Mouse (Mus musculus) adrenal gland, adult 2 months (tissue): ENCODE results near the gene Car10. TPM values are rescaled to one million over a fixed set of nuclear protein-coding genes. Genes with fewer than 3 reads are reported as not detected.

Source experiments
- DNase-seq: peaks from one replicate; pipeline ENCODE4 v3.0.0; 2021
- long read RNA-seq: library from polyadenylated mRNA; stranded (forward); transcript quantifications from one replicate; pipeline ENCODE4 v2.0.0, GENCODE M21; 2021
- polyA plus RNA-seq: library from polyadenylated mRNA; depleted of rRNA; stranded (reverse); fragments of >200 nt; gene quantifications from 2 replicates; pipeline ENCODE4 v1.2.3, GENCODE M21; 2012; rRNA removed
- total RNA-seq, 2 experiments: library from RNA; stranded (reverse); gene quantifications; 2 replicates each; pipeline ENCODE4 v1.2.3; 2021

Car10 gene
- total RNA-seq (under 1 TPM in 1 of 2 experiments, not detected in 1; 0.14 TPM), polyA plus RNA-seq (0.07 TPM in 1 of 2 replicates, not detected in the other)
- long read RNA-seq, result 0 reads

GRCm38 (mm10) chr11:93097941-93098828 is at the start of gene Car10:
TSS of gene Car10 (plus strand) at chr11:93098028.
- DNase-seq, result no peak

DNA sequence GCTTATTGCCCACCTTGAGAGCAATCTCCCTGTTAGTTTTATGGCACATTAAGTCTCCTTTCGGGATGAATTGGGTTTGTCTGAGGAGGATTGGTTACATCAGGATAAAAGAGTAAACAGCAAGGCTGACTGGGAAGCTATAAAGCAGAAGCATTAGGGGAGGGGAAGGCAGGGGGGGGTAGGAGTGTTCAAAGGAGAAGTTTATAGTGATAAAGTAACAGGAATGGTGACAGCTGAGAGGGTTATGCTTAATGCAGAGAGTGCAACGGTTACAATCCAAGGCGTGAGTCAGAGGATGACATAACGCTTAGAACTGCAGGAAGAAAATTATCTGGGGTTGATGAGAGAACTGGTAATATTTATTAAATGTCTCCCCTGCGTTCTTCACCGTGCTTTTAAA is 32.8 kb upstream of the Car10 start:
- no peak for DNase-seq

- DNase-seq, result no peak
Measured at GRCm38 (mm10) chr11:93065656-93066181, 32.1 kb upstream of the Car10 start.

DNA sequence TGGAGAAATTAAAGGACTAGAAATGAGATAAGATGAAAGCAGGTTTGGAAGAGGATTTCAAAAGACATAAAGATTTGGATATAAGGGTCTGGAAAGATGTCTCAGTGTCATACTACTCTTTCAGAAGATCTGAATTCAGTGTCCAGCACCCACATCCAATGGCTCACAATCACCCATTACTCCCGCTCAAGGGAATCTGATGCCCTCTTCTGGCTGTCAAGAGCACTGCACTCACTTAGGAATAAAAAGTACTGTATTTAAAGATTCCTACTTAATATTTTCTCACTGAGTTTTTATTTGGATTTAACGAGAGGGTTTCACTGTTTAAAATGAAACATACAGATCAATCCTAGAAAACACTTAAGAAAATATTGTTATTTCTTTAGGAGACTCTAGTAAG is 2.2 kb upstream of the Car10 start:
- DNase-seq, result no peak

GRCm38 (mm10) chr11:93097001-93097400 is 827 bp upstream of the Car10 start:
- DNase-seq, result peak; percentile 24

- DNase-seq, result no peak
Measured at GRCm38 (mm10) chr11:93097431-93097851, 387 bp upstream of the Car10 start.

- DNase-seq, result no peak
Measured at GRCm38 (mm10) chr11:93098933-93099381, 1.1 kb downstream of the Car10 start.

DNA sequence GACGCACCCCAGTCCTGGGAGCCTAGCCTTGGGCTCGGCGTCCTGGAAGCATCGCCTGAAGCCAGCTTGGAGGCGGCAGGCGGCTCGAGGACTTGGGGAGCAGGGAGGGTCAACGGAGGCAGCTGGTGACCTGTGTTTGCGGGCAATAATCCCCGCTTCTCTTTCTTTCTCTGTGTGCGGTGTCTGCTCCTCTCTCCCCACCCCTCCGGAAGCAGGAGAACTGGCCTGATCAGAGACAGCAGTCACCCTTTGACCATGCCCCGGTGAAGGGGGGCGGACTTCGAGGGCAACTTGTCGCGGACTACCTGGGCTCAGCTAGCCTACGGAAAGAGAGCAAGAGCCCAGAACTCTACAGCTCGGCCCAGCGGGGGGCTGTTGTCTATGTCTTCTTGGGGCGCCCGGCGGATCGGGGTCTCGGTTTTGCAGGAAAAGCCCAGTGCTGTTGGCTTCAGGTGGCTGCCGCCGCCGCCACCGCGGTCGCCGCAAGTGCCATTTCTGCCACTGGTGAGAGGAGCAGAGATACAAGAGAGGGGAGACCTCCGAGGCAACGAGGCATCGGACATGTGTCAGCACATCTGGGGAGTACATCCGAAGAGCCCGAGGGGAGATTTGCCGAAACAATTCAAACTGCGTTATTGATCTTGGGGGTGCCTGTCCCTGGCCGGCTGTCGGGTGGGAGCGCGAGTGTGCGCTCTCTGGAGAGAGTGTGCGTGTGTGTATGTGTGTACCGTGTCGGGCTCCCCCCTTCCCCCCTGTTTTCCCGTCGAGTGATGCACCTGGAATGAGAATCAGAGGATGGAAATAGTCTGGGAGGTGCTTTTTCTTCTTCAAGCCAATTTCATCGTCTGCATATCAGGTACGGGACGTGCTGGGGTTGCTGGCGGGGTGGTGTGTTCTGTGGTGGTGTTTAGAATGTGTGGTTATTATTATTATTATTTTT is 1.9 kb downstream of the Car10 start:
- no peak for DNase-seq

- DNase-seq, result no peak
Measured at GRCm38 (mm10) chr11:93100606-93101005, 2.8 kb downstream of the Car10 start.

GRCm38 (mm10) chr11:93101106-93101505 is 3.3 kb downstream of the Car10 start:
- no peak for DNase-seq

DNA sequence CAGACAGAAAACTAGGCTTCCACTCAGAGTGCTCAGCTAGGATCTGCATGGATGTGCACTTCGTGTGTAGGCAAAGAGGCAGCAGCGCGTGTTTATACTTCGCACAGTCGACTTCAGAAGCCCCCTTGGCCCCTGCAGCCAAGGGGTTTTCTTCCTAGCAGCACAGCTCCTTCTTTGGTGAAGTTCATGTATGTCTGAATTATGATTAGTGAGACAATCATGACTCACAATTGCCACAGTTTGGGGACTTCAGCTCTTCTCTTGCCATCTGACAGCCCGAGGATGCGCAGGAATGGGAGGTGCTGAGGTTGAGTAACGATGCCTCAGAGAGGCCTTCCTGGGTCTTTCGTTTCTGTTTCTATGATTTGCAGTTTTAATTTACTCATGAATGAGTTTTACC is 4.5 kb downstream of the Car10 start:
- no peak for DNase-seq

- DNase-seq, result no peak
Measured at GRCm38 (mm10) chr11:93103101-93103815, 5.4 kb downstream of the Car10 start.

GRCm38 (mm10) chr11:93109451-93109850 is 11.6 kb downstream of the Car10 start:
- no peak for DNase-seq

GRCm38 (mm10) chr11:93120766-93121415 is 23.1 kb downstream of the Car10 start:
- DNase-seq, result no peak

DNA sequence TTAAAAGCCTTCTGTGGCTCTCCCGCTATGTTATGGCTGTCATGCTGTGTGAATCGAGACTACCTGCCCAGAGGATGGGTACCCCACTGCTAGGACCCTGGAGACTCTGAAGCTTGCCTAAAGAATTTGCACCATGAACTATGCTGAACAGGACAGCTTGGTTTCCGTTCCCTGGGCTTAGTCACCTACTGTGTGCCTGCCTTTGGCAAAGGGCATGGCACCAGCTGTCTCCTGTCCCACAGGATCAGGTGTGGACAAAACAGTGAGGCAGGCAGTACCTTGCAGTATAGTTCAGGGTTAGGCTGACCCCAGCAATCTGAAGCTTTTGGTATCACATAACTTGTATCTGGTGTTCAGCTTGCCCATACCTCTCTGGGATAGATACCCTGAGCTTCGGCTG is 25.9 kb downstream of the Car10 start:
- DNase-seq, result no peak

- DNase-seq, result peak; percentile 53
Measured at GRCm38 (mm10) chr11:93126466-93126865, 28.6 kb downstream of the Car10 start.

- no peak for DNase-seq
Measured at GRCm38 (mm10) chr11:93128481-93128880, 30.7 kb downstream of the Car10 start.

DNA sequence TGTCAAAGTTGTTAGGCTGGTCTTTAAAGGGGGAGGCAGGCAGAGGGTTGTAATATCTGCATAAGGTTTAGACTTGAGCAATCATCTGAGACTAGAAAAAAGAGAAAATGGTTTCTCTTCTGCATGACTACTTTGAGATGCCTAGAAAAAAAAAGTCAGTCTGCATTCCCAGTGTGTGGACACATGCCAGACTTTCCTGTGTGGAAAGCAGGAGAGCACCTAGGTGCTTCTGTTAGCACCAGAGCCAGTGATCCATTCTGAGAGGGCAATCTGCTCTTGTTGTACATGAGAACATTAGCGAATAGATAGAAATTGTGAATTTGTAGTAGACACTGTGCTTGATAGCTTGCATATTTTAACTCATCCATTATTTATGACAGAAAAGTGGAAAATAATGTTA is 40.0 kb downstream of the Car10 start:
- DNase-seq, result no peak

DNA sequence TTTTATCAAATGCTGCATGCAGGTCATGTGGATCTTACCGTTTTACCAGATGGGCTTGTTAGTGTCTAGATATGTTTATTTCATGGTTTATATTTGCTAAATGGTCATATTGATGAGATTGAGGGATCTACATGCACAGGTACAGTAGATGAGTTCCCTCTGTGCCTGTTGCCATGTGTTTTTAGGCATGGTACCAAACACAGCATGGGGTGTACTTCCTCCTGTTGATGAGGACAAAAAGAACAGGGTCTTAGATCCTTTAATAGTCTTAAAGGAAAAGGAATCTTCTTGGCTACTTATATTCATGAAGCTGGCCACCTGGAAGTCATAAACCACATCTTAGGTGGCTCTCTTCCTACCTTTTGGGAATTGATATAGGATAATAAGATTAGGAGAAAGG is 43.9 kb downstream of the Car10 start:
- DNase-seq, result no peak

DNA sequence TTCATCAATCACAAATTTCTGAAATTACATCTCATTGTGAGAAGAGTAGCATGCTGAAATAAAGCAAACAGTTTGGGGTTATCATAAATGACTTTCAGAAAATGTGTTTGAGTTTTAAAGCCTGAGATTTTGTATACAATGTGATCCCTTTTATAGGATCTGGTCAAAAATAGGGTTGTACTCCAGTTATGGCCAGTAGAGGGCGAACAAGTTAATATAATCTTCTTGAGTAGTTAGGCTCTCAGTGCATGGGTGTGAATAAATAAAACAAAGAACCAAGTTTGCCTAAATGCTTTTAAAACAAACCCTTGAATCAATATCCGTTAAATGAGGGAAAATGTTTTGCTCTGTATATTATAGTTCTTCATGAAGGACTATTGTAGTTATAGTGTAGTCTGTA is 46.7 kb downstream of the Car10 start:
- peak; percentile 7 for DNase-seq

DNA sequence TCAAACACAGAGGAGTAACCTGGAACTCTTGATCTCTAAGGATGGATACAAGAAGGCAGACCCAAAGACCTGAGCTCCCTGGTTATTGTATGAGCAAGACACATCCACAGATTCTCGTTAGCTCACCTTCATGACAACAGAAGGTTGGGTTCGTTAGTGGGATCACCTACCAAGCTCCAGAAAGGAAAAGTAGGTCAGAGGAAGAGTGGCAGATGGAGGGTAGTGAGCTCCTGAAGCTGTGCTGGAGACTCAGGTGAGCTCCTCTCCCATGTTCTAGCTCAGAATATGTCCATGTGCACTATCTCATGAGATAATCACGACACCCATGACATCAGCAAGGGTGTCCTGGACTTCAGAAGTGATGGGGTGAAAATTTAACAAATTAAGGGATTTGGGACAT is 57.1 kb downstream of the Car10 start:
- no peak for DNase-seq
